Mouse (Mus musculus): Measurements from ENCODE around the gene 1600014C10Rik.

Gene 1600014C10Rik

GRCm38 (mm10) chr7:38182962-38183687 lies at the start of gene 1600014C10Rik:
Gene 1600014C10Rik, plus strand, starts transcription at chr7:38183217.
- DNase-seq (ENCODE audit: low read depth, low spot score): no peak

GRCm38 (mm10) chr7:38134471-38134870 lies 48.5 kb upstream of the 1600014C10Rik start:
- no peak for DNase-seq (ENCODE audit: low read depth, low spot score)

GRCm38 (mm10) chr7:38140324-38140723 lies 42.7 kb upstream of the 1600014C10Rik start:
- DNase-seq (ENCODE audit: low read depth, low spot score): no peak

DNA sequence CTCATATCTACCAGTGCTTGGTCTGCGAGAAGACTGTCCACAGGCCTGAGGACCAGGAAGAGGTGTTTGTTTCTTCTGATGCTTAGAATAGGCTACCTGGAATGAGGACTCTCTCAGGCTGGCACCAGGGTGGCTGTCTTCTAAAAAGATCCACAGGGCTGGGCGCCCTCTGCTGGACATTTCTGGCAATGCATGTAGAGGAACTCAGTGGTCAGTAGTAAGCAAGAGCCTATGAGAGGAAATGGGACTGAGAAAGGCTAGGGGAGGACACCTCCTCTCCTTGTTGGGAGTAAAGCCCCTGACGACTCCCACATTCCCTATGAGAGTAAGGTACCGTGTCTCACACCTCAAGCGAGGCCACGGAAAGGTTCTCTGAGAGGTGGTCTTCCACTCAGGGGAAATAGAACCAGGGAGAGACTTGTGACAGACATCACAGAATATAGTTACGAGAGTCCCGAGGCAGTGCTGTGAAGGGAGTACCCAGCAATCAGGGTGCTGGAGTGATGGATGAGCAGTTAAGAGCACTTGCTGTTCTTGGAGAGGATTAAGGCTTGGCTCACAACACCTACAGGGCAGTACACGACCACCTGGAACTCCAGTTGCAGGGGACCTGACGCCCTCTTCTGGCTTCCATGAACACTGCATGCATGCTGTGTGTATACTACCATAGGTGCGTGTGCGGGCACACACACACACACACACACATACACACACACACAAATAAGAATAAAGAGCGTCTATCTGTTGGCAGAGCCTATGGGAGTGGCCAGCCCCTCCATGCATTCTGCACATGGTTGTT lies 41.1 kb upstream of the 1600014C10Rik start:
- peak; percentile 89 for DNase-seq (ENCODE audit: low read depth, low spot score)

DNA sequence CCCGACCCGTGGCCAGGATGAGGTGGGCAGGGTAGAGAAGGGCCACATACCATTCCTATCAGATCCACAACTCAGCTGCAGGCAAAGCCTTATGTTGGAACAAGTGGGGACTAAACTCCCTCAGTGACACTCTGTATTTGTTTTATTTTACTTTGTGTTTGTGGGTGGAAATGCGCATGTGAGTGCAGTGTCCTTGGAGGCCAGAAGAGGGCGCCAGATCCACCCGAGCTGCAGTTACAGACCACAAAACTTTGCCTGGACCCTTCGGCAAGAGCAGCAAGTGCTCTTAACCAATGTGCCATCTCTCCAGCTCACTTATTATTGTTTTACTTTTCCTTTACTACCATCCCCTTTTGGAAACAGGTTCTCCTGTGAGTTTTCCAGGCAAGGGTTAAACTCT lies 35.5 kb upstream of the 1600014C10Rik start:
- DNase-seq (ENCODE audit: low read depth, low spot score): no peak

DNA sequence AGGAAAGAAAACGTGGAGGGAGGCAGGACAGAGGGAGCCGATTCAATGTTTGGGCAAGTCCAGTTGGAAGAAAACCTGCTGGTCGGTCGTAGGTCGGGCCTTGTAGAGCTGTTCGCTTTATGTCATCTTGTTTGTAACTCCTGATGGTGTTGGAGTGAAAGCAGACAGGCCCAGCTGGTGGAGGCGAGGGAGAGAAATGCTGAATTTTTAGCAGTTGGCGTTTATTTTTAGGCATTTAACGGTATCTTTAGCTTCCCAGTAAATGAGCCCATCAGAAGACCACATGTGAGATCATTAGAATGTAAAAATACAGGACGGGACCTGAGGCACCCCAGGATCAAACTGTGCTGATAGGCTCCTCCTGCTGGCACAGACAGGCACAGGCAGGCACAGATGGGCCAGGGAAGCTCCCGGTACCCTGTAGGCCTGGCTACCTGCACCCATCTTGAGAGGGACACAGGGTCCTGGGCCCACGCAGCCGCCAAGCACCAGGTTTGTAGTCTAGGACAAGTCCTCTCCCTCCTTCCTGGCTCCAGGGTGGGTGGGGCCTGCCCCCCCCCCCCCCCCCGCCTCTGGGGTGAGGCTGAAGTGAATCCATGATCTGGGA lies 31.2 kb upstream of the 1600014C10Rik start:
- DNase-seq (ENCODE audit: low read depth, low spot score): no peak

- no peak for DNase-seq (ENCODE audit: low read depth, low spot score)
These were observed 30.4 kb upstream of the 1600014C10Rik start for GRCm38 (mm10) chr7:38152571-38152970.

DNA sequence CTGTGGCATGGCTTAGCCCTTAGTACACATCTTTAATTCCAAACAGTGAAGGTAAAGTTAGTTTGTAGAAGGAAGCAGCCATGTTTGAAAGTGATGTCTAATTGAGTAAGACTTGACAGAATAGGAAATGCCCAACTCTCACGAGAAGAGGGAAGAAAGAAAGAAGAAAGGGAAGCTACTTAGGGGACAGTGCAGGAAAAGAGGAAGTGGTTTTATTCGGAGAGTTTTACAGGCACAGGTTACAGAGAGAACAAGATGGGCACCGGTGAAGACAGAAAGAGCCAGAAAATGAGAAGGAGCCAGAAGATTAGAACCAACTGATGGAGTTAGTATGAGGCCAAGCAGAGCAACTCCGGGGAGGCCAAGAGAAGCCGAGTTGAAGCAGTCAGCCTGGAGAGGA lies 27.2 kb upstream of the 1600014C10Rik start:
- no peak for DNase-seq (ENCODE audit: low read depth, low spot score)

DNA sequence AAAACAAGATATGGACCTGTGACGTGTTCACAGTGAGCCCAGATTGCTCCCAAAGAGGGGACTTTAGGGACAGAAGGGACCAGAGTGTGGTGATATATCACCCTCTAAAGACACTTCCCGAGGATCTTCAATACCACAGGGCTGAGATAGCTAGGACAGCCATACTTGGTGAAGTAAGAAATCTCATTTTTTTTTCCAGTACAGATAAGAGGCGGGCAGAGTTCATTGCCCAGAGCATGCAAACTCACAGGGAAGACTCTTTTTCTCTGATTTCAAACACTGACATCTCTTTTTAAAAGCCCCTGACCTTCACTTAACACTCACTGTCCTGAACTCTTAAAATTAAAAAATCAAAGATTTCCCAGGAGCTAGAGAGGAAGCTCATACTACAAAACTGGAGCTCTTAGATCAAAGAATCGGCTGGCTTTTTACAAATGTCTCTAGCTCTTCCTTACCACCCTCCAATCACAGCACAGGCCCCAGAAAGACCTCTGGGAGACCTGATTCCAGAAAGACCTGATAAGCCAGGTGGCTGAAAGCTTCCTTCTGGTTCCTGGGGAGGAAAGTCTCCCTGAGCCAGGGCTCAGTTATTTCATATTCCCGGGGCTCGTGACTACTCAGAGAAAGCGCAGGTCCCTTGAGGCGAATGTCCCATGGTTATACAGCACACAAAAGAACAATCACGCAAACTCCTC lies 24.1 kb upstream of the 1600014C10Rik start:
- no peak for DNase-seq (ENCODE audit: low read depth, low spot score)

DNA sequence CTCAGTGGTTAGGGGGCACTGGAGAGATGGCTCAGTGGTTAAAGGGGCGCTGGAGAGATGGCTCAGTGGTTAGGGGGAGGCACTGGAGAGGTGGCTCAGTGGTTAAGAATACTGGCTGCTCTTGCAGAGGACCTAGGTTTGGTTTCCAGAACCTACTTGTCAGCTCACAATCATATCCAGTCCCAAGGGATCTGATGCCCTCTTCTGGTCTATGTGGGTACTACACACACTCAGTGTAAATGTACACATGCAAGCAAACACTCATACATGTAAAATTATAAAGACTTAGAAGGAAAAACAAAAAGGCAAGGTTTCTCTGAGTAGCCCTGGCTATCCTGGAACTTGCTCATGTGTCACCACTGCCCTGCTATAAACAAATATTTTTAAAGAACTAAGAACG lies 21.6 kb upstream of the 1600014C10Rik start:
- peak; percentile 38 for DNase-seq (ENCODE audit: low read depth, low spot score)

- DNase-seq (ENCODE audit: low read depth, low spot score): no peak
These were observed 19.5 kb upstream of the 1600014C10Rik start for GRCm38 (mm10) chr7:38163433-38164050.

DNA sequence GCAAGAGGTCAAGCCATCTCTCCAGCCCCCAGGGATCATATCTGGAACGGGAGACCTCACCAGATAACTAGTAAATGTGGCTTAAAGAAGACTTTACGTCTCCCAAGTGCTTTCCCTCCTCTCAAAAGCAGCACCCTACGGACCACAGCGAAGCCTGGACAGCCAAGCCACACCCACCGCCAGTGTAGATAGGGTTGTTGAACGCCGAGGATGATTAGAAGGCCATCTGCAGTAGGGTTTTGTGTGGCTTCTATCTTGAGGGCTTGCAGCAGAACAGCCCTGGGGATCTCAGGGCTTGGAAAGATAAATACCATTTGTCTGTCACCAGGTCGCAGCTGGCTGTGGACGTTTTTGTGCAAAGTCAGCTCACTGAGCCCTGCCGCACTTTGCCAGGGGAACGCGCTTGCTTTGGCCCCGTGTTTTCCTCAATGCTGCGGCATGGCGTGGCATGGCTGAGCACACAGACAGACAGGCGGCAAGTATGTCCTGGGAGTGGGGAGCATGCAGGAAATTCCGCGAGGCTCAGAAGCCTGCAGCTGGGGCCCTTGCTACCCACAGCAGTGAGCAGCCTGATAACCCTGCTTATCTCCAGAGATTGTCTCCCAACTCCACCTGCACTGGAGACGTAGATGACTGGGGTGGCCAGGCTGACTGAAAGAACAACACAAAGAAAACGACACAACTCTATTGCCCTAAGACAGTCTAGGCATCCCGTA lies 15.9 kb upstream of the 1600014C10Rik start:
- no peak for DNase-seq (ENCODE audit: low read depth, low spot score)

DNA sequence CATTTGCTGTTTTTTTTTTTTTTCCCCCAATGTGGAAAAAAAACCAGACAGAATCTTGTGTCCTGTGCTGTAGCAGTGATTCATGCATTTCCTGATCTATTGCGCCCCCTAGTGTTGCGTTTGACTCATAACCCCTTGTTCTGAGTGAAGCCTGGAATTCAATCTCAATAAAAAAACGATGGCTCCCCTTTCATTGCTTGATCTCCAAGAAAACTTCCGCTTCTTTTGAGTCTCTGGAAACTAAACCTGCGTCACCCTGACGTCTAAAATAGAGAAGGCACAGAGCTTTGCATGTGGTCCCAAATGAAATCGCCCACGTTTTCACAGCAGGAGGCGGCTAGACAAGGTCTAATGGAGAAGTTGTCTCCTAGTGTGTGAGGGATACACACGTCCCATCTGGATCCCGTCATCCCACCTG lies 15.3 kb upstream of the 1600014C10Rik start:
- DNase-seq (ENCODE audit: low read depth, low spot score): peak; percentile 75

DNA sequence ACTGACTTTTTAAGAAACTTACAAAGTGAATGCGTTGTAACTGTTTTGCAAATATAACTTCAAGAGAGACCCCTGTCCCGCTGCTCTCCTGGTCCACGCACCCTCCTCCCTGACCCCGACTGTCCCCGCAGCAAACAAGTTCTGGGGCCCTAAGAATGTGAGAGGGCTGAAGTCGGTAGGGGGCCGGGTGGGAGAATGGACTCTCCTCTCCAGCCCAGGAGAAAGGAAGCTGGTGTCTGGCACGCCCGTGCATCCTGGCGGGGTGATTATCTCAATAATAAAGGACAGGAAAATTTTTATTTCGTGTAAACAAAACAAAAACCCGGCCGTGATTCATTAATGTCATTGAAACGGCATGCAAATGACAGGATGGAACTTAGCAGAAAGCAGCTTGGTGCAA lies 9.1 kb upstream of the 1600014C10Rik start:
- DNase-seq (ENCODE audit: low read depth, low spot score): no peak

DNA sequence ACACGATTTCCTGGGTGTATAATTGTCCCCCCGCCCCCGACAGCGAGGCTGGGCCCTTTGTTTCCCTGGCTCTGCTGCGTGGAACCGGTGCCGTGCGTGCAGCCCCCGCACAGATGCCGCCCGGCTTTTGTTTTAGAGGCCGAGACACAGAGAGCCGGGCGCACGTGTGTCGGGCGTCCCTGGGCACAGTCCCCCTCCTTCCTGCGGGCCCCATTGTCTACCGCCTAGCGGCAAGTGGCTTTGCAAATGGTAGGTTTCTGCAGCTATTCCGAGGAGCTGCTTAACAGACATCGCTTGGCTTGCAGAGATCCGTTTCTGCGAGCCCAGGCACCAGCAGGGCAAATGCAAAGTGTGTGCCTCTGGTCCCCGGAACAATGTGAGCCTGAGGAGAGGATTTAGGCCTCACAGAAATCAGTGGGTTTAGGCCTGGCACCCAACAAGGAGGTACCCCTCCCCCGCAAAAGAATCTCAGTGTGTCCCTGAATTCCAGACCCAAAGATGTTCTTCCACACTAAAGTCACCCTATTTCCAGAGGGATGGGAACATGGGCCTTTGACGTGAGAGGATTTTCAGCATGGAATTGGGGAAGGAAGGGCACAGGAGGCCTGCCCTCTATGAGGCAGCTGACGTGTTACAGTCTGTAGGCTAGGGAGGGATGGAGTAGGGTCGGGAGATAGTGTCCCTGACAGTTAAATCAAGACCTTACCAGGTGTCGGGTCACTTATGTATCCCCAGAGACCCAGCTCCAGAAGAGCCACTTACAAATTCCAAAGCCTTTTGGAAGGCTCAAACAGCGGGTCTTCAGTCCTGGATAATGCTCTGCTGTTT lies 8.5 kb upstream of the 1600014C10Rik start:
- peak; percentile 36 for DNase-seq (ENCODE audit: low read depth, low spot score)

DNA sequence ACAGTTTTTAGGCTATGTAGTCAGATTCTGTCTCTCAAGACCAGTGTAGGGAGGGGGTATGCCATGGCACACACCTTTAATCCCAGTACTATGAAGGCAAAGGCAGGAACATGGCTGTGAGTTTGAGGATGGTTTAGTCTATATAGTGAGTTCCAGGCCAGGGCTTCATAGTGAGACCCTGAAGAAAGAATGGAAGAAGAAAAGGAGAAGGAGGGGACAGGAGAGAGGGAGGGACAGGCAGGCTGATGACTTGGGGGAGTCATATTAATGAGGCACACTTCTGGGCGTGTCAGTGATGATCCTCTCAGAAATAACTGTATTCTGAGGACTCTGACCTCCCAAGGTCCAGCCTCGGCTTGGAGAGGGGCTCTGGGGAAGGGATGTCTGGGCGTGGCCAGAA lies 7.0 kb upstream of the 1600014C10Rik start:
- DNase-seq (ENCODE audit: low read depth, low spot score): no peak

GRCm38 (mm10) chr7:38179896-38180295 lies 3.1 kb upstream of the 1600014C10Rik start:
- DNase-seq (ENCODE audit: low read depth, low spot score): no peak

DNA sequence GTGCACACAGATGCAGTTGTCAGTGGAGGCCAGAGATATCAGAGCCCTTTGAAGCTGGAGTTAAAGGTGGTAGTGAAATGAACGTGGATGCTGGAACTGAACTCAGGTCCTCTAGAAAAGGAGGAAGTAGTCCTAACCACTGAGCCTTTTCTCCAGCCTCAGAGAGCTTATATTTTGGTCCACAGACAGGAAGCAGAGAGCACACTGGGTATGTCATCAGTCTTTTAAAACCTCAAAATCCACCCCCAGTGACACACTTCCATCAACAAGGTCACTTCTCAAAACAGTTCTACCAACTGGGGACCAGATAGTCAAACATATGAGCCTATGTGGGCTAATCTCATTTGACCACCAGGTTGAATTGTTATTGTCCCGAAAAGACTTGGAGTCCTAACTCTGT lies 1.7 kb upstream of the 1600014C10Rik start:
- DNase-seq (ENCODE audit: low read depth, low spot score): no peak

DNA sequence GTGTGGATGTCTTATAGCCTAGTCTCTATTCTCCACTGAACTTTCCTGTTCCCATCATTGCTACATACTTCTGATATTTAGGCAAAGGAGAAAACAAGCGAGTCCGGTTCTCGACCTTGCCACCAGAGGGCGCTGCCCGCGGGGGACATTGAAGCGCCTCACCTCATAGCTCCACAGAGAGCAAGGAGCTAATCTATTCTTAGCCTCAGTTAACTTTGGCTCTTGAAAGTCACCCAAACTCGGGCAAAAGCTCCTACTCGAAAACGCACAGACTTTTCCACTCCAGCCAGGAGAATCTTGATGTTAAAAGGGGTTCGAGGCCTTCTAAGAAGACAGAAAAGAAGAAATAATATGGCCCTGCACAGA lies 438 bp upstream of the 1600014C10Rik start:
- DNase-seq (ENCODE audit: low read depth, low spot score): peak; percentile 93
